In genomic region chr13:43146515-43147258, GRCm38 (mm10) we compare ENCODE assay signal across 16 mouse cellular contexts. TPM values are rescaled to one million over a fixed set of nuclear protein-coding genes. Genes with fewer than 3 reads are reported as not detected.
A peak's percentile ranks its signal among the peaks of the same experiment; 100 is the strongest.
DNase-seq lines count a peak whose midpoint lies in the region; ATAC-seq lines count a peak whose summit lies in the region.
"Had no signal": no experiment of that assay in that cellular context is flagged by ENCODE, and none has a peak within 500 bp of the region (broad histone marks: within the 10 kb centered on the region; RNA-seq: fewer than 3 reads in every experiment).

No protein-coding gene starts in this region.

- no peaks in the 10 kb centered on the region for H3K9me3 ChIP-seq in neural tube, embryonic 15.5 days (replicated peaks)
- H3K9me3 ChIP-seq: embryonic facial prominence, embryonic 10.5 days; heart, embryonic 13.5 days had no signal

- no peak overlapping the region for H3K4me2 ChIP-seq in neural tube, embryonic 15.5 days
- H3K4me2 ChIP-seq: heart, embryonic 13.5 days; midbrain, embryonic 11.5 days had no signal

- peaks cover 17% of the 10 kb centered on the region for H3K36me3 ChIP-seq in neural tube, embryonic 15.5 days

- no peaks in the 10 kb centered on the region for H3K27me3 ChIP-seq in neural tube, embryonic 15.5 days (replicated peaks)
- H3K27me3 ChIP-seq: heart, embryonic 13.5 days had no signal

- no peak overlapping the region for H3K9ac ChIP-seq in neural tube, embryonic 15.5 days (replicated peaks)
- H3K9ac ChIP-seq: heart, embryonic 13.5 days had no signal

- ATAC-seq in neural tube, embryonic 15.5 days (ENCODE audit: low FRiP score), result no peak
- ATAC-seq: activated CD4-positive, CD25-positive, alpha-beta regulatory T cell, adult 4 months had no signal

- peak; percentile 15 to 36 for DNase-seq in urinary bladder, postnatal 36 days (ENCODE audit: low spot score in 2 of 2)
- no peak for DNase-seq in urinary bladder, adult 2 months (ENCODE audit: low spot score)
- peak; percentile 69 to 80 for DNase-seq in kidney, adult 8-10 months
- DNase-seq in kidney, postnatal 36 days, result peak; percentile 69 to 77
- DNase-seq in frontal cortex, postnatal 25 days (ENCODE audit: low spot score in 2 of 2), result no peak
- no peak for DNase-seq in left cerebral cortex, adult 18-20 months (ENCODE audit: low spot score in 2 of 2)
- DNase-seq: adrenal gland, postnatal 36 days; cerebellum, postnatal 14 days; gastrocnemius, postnatal 25 days; lung, postnatal 14 days; thymus, postnatal 36 days had no signal

- WGBS in neural tube, embryonic 15.5 days, result 43% methylated on average over 8 of the region's 8 CpGs

- H3K4me1 ChIP-seq in neural tube, embryonic 15.5 days, result no peaks in the 10 kb centered on the region

- no peak overlapping the region for H3K4me3 ChIP-seq in neural tube, embryonic 15.5 days (replicated peaks)
- H3K4me3 ChIP-seq: embryonic facial prominence, embryonic 10.5 days; heart, embryonic 13.5 days had no signal

- H3K27ac ChIP-seq in neural tube, embryonic 15.5 days (replicated peaks), result no peak overlapping the region
- H3K27ac ChIP-seq: embryonic facial prominence, embryonic 10.5 days; heart, embryonic 13.5 days had no signal

RNA-seq across cellular contexts. Expression of gene Tbc1d7, which starts 24.6 kb away (rescaled TPM):
- 23.7 and 25.1 TPM in 2 replicates for polyA plus RNA-seq in urinary bladder, adult 2 months (2012; rRNA removed)
- polyA plus RNA-seq in neural tube, embryonic 15.5 days (2015; fragmentation: Nextera tagmentation; extraction: Ambion mirVana), result 77.4 and 80.3 TPM in 2 replicates
- 10 to 100 TPM; 27.6 to 28.2 TPM for total RNA-seq in left cerebral cortex, adult 18-20 months (2021)

Comparison
In these comparisons a context has a peak if more than half of its experiments do, and no peak if none do; other contexts are left out.
1. DNase-seq: peak in urinary bladder, postnatal 36 days (2 of 2), kidney, adult 8-10 months (2 of 2) and kidney, postnatal 36 days (2 of 2); none in urinary bladder, adult 2 months (single experiment), frontal cortex, postnatal 25 days (0 of 2) and left cerebral cortex, adult 18-20 months (0 of 2).